ENCODE assay signal across 9 mouse cellular contexts in the genomic region with DNA sequence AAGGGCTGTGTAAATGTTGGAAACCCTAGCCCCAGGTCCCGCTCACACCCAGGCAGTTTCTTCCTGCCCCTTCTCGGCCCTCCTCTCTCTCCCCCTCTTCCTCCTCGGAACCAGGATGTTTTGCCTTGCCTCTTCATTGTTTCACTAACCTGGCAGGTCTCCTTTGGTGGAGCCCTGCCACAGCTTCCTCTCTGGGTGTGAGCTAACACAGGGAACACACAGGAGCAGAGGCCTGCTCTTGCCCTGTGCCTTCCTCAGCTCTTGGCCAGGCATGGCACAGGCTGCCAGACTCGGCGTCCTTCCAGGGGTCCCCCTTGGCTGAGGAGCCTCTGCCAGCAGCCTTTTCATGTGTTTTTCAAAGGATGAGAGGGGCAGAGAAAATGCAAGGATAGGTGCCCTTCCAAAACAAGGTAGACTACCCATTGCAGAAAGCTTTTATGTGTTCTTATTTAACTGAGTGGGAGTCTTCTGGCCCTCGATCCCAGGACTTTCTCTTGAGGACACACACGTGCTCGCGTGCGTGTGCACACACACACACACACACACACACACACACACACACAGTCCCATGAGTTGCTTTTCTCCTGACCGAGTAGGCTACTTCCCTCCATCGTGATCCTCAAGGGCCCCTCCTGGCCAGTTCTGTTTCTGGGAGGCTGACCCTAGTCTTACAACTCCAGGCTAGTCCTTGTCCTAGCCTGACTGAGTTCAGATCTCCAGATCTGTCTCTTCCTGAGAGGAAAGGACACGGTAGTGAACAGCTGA. TPM values are rescaled to one million over a fixed set of nuclear protein-coding genes. Genes with fewer than 3 reads are reported as not detected.
DNase-seq lines count a peak whose midpoint lies in the region; ATAC-seq lines count a peak whose summit lies in the region.
"Had no signal": no experiment of that assay in that cellular context is flagged by ENCODE, and none has a peak within 500 bp of the region (broad histone marks: within the 10 kb centered on the region; RNA-seq: fewer than 3 reads in every experiment).

No protein-coding gene starts in this region.

- peak; percentile 33 for DNase-seq in adrenal gland, adult 2 months
- no peak for DNase-seq in adrenal gland, adult 18-20 months (ENCODE audit: low spot score in 2 of 2)
- DNase-seq in intestine, embryonic 14.5 days (ENCODE audit: low spot score) = no peak
- DNase-seq in lung, postnatal 25 days (ENCODE audit: low spot score) = peak; percentile 77
- no peak for DNase-seq in embryo, embryonic 10 days (ENCODE audit: low spot score)
- DNase-seq: liver, embryonic 13.5 days had no signal

- H3K9ac ChIP-seq in intestine, embryonic 14.5 days (ENCODE audit: low read length) = no peak overlapping the region
- H3K9ac ChIP-seq: liver, embryonic 13.5 days had no signal

- 62% methylated on average over 13 of the region's 13 CpGs for WGBS in intestine, embryonic 14.5 days

- H3K4me1 ChIP-seq in intestine, embryonic 14.5 days (replicated peaks; ENCODE audit: control insufficient read depth, insufficient read depth, low read length) = peaks cover 30% of the 10 kb centered on the region

- no peaks in the 10 kb centered on the region for H3K9me3 ChIP-seq in intestine, embryonic 14.5 days (ENCODE audit: control insufficient read depth, low read length)
- H3K9me3 ChIP-seq: liver, embryonic 13.5 days had no signal

- H3K36me3 ChIP-seq in intestine, embryonic 14.5 days (ENCODE audit: control insufficient read depth, insufficient read depth, low read length) = no peaks in the 10 kb centered on the region

- peak overlapping the region; percentile 60; the same call in 1 of the 2 replicates for H3K27ac ChIP-seq in intestine, embryonic 14.5 days (ENCODE audit: low read depth)
- H3K27ac ChIP-seq: liver, embryonic 13.5 days had no signal

- no peak overlapping the region for H3K4me2 ChIP-seq in intestine, embryonic 14.5 days (ENCODE audit: low read length)
- H3K4me2 ChIP-seq: liver, embryonic 13.5 days had no signal

- H3K27me3 ChIP-seq in intestine, embryonic 14.5 days (replicated peaks; ENCODE audit: control insufficient read depth, insufficient read depth, low read length) = no peaks in the 10 kb centered on the region
- H3K27me3 ChIP-seq: liver, embryonic 13.5 days had no signal

- ATAC-seq in cerebellum, adult (ENCODE audit: insufficient number of reproducible peaks, low FRiP score, low TSS enrichment) = peak; percentile 59
- peak; percentile 34 for ATAC-seq in granulocyte monocyte progenitor cell, adult 5-6 weeks (replicated peaks; ENCODE audit: poor library complexity, severe bottlenecking)
- no peak for ATAC-seq in intestine, embryonic 14.5 days (replicated peaks; ENCODE audit: low FRiP score, low TSS enrichment, low read depth)
- no peak for ATAC-seq in monocyte, adult 5-6 weeks (replicated peaks; ENCODE audit: insufficient number of reproducible peaks, low FRiP score, low TSS enrichment, poor library complexity, severe bottlenecking)

- H3K4me3 ChIP-seq in intestine, embryonic 14.5 days (ENCODE audit: low read depth, low read length) = no peak overlapping the region
- H3K4me3 ChIP-seq: liver, embryonic 13.5 days had no signal

RNA-seq across cellular contexts. Expression of a gene that starts 12.8 kb away (rescaled TPM):
- total RNA-seq in adrenal gland, adult 2 months (2021) = 10 to 100 TPM; 51.5 to 80.5 TPM
- polyA plus RNA-seq in adrenal gland, adult 2 months (2012; rRNA removed) = 25.3 and 32.6 TPM in 2 replicates
- total RNA-seq in adrenal gland, adult 18-20 months (2021) = 10 to 100 TPM; 41.2 to 56.9 TPM
- total RNA-seq in granulocyte monocyte progenitor cell, adult 5-6 weeks (2014; fragmentation: Nextera tagmentation) = 30.9 and 34.2 TPM in 2 replicates
- total RNA-seq in granulocyte monocyte progenitor cell, adult 5-6 weeks (2017) = 20.8 and 24.9 TPM in 2 replicates
- polyA plus RNA-seq in intestine, embryonic 14.5 days (2014; fragmentation: Nextera tagmentation; extraction: Ambion mirVana) = 26.5 and 28.4 TPM in 2 replicates
- 57.9 to 89.2 TPM (median 64.3 TPM) in 3 replicates for total RNA-seq in monocyte, adult 5-6 weeks (2017)

Comparison
In these comparisons a context has a peak if more than half of its experiments do, and no peak if none do; other contexts are left out.
1. DNase-seq: peak in adrenal gland, adult 2 months (single experiment) and lung, postnatal 25 days (single experiment); none in adrenal gland, adult 18-20 months (0 of 2), intestine, embryonic 14.5 days (single experiment) and embryo, embryonic 10 days (single experiment).
2. ATAC-seq: peak in cerebellum, adult (single experiment) and granulocyte monocyte progenitor cell, adult 5-6 weeks (single experiment); none in intestine, embryonic 14.5 days (single experiment) and monocyte, adult 5-6 weeks (single experiment).